Mouse (Mus musculus) C2C12 (cell line): ENCODE data around the gene Fbn1.

Source experiments
- CTCF ChIP-seq: IDR thresholded peaks from one replicate; pipeline ENCODE4 v1.5.1; 2011; ENCODE audit not compliant: control insufficient read depth, insufficient read depth, insufficient read length
- USF1 ChIP-seq: IDR thresholded peaks from one replicate; pipeline ENCODE4 v1.6.1; 2011; ENCODE audit warnings: low read depth, mild to moderate bottlenecking, control low read depth, moderate library complexity

GRCm38 (mm10) chr2:125501526-125501925, 6.3 kb downstream of the Fbn1 start:
- TF ChIP-seq CTCF: no peak
- no peak for TF ChIP-seq USF1
